Mouse (Mus musculus) right cerebral cortex, adult 18-20 months (tissue): ENCODE results near the gene Plcg1.

Experiments
- DNase-seq: peaks from one replicate; pipeline ENCODE4 v3.0.0; 2022; ENCODE audit warnings: mixed read lengths

Plcg1 gene

GRCm38 (mm10) chr2:160731117-160731838 lies at the start of gene Plcg1:
Plcg1 (plus strand) TSS chr2:160731300.
- DNase-seq = peak; percentile 96

GRCm38 (mm10) chr2:160700271-160700670 lies 30.8 kb upstream of the Plcg1 start:
- no peak for DNase-seq

- no peak for DNase-seq
These were observed 29.5 kb upstream of the Plcg1 start for GRCm38 (mm10) chr2:160701603-160702002.

GRCm38 (mm10) chr2:160702824-160703223 lies 28.3 kb upstream of the Plcg1 start:
- DNase-seq = no peak

- DNase-seq = no peak
These were observed 23.4 kb upstream of the Plcg1 start for GRCm38 (mm10) chr2:160707673-160708072.

GRCm38 (mm10) chr2:160715463-160716030 lies 15.6 kb upstream of the Plcg1 start:
- DNase-seq = no peak

GRCm38 (mm10) chr2:160717269-160717668 lies 13.8 kb upstream of the Plcg1 start:
- no peak for DNase-seq

GRCm38 (mm10) chr2:160718811-160719210 lies 12.3 kb upstream of the Plcg1 start:
- no peak for DNase-seq

- no peak for DNase-seq
These were observed 8.4 kb upstream of the Plcg1 start for GRCm38 (mm10) chr2:160722714-160723113.

GRCm38 (mm10) chr2:160723613-160724375 lies 7.3 kb upstream of the Plcg1 start:
- no peak for DNase-seq

- DNase-seq = no peak
These were observed 6.6 kb upstream of the Plcg1 start for GRCm38 (mm10) chr2:160724536-160724935.

- DNase-seq = no peak
These were observed 4.9 kb upstream of the Plcg1 start for GRCm38 (mm10) chr2:160725877-160726864.

GRCm38 (mm10) chr2:160728972-160729371 lies 2.1 kb upstream of the Plcg1 start:
- DNase-seq = peak; percentile 78

GRCm38 (mm10) chr2:160729436-160729835 lies 1.7 kb upstream of the Plcg1 start:
- DNase-seq = no peak

GRCm38 (mm10) chr2:160729851-160730796 lies 976 bp upstream of the Plcg1 start:
- DNase-seq = no peak

GRCm38 (mm10) chr2:160730797-160731116 lies 343 bp upstream of the Plcg1 start:
- peak; percentile 27 for DNase-seq

- peak; percentile 46 for DNase-seq
These were observed 750 bp downstream of the Plcg1 start for GRCm38 (mm10) chr2:160731839-160732261.

GRCm38 (mm10) chr2:160732420-160732995 lies 1.4 kb downstream of the Plcg1 start:
- DNase-seq = no peak

- no peak for DNase-seq
These were observed 2.0 kb downstream of the Plcg1 start for GRCm38 (mm10) chr2:160733131-160733531.

GRCm38 (mm10) chr2:160734331-160734730 lies 3.2 kb downstream of the Plcg1 start:
- no peak for DNase-seq

GRCm38 (mm10) chr2:160735706-160736310 lies 4.7 kb downstream of the Plcg1 start:
- DNase-seq = no peak
